Mouse (Mus musculus) megakaryocyte, adult 5-6 weeks (primary cell): ENCODE measurements at regions not wholly inside any gene's neighbourhood (a gene's known extent, or its start where the extent isn't known, plus 50 kb on each side); places are given as distances from the start of the nearest gene placed in this dataset.

Experiments
- ATAC-seq: 2 replicates; pipeline ENCODE4 v1.8.0; 2016; ENCODE audit warnings: mild to moderate bottlenecking, inconsistent platforms; ENCODE audit not compliant: poor library complexity, severe bottlenecking

GRCm38 (mm10) chr6:143615361-143615760 is 448.3 kb downstream of the Etnk1 start:
- no peak for ATAC-seq

GRCm38 (mm10) chr6:143616386-143616785 is 449.4 kb downstream of the Etnk1 start:
- ATAC-seq, result no peak

GRCm38 (mm10) chr6:143618558-143618957 is 451.5 kb downstream of the Etnk1 start:
- ATAC-seq, result peak; percentile 79

- peak; percentile 65 for ATAC-seq
Measured at GRCm38 (mm10) chr6:143620583-143620982, 453.6 kb downstream of the Etnk1 start.

GRCm38 (mm10) chr6:143622161-143622560 is 455.1 kb downstream of the Etnk1 start:
- ATAC-seq, result no peak

DNA sequence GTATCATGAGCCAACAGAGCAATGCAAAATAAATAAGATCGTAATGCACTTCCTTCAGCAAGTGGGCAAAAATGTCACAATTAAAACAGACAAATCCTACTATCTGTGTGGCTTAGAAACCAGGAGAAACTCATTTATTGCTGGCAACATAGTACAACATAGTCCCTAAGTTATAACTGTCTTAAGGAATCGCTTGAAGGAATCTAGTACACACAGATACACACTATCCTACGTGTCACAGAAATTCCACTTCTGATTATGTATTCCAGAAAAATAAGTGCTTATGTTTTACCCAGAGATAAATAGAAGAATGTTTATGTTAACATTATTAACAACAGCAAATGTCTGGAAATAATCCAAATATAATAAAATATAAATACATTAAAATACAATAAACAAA is 457.9 kb downstream of the Etnk1 start:
- ATAC-seq, result no peak

DNA sequence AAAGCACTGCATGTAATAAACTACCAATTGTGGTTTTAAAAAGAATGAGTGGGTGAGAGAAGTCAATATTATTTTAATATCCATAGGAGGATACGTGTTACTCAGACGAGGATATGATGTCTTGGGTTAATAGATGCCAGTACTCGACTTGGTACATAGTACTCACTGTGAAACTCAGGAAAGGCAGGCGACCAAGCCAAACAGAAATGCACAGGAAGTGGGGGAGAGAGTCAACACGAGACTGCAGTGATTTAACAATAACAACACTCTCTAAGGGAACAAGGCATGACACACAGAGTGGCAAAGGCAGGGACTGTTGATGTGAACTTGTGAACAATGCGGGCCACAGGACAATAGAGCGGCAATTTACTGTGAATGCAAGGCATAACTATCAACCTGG is 464.6 kb downstream of the Etnk1 start:
- no peak for ATAC-seq

DNA sequence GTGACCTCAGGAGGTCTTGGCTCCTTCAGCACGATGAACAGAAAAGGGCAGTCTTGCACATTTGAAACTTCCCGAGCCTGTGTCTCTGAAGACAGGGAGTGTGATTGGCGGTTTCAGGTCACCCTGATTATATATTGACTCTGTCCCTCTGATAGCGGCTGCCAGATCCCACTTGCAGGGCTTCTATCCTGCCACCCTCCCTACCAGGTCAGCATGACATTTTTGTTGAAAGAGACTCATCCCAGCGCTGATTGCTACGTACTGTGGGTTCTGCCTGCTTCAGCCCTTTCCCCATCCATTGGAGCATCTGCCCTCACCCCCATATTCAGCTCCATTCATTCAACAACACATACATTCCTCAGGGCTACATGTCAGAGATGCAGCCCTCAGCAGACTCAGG is 466.7 kb downstream of the Etnk1 start:
- ATAC-seq, result no peak; the same call in 1 of the 2 replicates

DNA sequence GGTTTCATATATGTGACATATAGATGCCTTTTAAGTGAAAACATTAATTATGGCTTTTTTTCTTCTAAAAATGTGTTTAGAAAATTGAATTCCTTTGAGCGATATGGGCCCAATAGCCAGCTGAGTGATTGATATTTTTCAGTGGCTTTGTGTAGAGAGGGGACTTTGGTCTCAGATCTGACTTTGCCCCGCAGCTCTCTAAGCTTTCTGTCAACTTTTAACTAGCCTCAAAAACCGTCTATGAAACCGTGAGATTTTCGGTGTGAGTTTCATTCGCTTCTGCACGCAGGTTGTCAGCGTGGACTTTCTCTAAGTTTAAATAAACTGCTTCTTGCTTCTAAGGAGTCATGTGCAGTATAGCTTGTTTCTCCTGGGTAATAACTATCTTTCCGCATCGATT is 467.3 kb downstream of the Etnk1 start:
- no peak for ATAC-seq

DNA sequence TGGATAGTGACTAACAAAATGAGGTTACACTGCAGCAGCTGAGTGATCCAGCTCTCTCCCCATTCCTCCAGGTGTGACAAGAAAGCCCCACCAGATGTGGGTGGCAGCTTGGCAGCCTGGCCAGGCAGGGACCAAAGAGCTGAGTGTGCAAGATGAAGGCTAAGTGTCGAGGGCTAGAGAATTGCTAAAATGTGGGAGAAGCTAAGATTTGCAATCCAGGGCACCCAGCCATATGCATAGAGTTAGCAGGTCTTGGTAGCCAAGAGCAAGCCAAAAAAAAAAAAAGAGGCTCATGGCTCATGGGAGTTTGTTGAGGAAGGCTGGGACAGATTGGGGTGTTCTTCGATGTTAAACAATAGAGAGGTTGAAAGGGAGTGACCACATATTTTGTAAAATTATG is 468.0 kb downstream of the Etnk1 start:
- no peak for ATAC-seq

- no peak for ATAC-seq
Measured at GRCm38 (mm10) chr6:143640652-143641051, 473.6 kb downstream of the Etnk1 start.

DNA sequence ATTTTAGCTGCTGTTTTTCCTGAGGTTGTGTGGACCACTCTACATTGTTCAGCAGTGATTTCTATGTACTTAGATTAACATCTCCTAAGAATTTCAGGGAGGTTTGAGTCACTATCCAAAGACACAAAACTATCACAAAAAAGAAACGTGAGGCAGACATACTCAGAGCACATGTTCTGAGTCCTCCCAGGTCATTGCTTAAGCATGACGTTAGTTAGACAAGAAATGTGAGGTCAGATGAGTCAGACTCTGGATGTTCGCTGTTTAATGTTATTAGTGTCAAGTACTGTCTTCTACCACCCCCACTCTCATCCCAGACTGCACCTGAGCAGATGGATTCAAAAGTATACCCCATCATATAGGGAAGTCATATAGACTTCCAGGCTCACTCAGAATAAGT is 475.0 kb downstream of the Etnk1 start:
- no peak for ATAC-seq

- ATAC-seq, result no peak
Measured at GRCm38 (mm10) chr6:143645989-143646388, 479.0 kb downstream of the Etnk1 start.

DNA sequence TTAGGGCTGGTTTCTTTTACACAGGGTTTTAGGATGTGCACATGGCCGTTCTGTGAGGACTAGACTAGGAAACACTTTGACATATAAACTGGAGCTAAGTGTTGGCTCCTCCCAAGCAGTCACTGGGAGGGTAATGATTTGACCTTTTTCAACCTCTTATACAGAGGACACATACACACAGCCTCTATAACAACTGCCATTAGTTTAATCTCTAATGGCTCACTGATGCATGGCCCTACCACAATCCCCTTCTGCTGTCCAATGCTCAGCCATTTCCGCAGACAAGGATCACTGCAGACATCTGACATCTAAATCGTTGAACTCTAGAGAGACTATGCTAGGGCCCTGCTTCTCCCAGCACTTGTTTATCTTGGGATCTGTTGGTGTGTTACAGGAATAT is 481.5 kb downstream of the Etnk1 start:
- no peak for ATAC-seq

- no peak for ATAC-seq
Measured at GRCm38 (mm10) chr6:143656576-143656975, 489.6 kb downstream of the Etnk1 start.

DNA sequence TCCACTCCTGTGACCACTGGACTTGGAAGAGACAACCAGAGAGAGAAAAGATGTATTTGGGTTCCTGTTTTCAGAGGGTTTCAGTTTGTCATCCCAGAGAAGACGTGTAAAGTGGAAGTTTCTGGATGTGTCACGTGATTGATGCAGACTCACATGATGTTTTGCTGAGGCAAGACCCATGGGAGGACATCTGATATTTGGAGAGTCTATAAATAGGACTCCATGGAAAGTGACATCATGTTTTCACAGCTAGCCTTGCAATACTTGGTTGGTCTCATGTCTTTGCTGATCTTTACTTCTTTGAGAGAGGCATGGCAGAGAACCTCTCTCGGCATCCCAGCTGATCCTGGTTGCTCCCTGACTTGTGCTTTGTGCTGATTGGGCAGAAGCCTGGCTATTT is 493.8 kb downstream of the Etnk1 start:
- peak; percentile 26; the same call in 1 of the 2 replicates for ATAC-seq

GRCm38 (mm10) chr6:143663306-143663705 is 496.3 kb downstream of the Etnk1 start:
- no peak for ATAC-seq

- ATAC-seq, result no peak
Measured at GRCm38 (mm10) chr6:143665374-143665773, 498.4 kb downstream of the Etnk1 start.

DNA sequence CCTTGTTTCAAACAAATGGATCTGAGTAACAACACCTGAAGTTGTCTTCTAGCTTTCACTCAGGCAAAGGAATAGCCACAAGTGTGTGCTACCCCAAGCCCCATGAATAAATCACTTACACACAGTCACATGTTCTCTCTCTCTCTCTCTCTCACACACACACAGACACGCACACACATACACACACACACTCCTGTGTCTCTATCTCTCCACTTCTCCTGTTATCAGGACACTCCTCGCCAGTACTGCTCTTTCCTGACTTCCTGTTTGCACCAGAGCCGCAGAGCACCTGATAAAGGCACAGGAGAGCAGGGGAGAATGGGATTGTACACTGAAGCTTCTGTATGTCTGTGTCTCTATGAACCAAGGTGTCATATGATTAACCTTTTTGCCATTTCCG is 501.5 kb downstream of the Etnk1 start:
- peak; percentile 14; the same call in 1 of the 2 replicates for ATAC-seq

GRCm38 (mm10) chr6:143669446-143670130 is 502.6 kb downstream of the Etnk1 start:
- peak; percentile 73 for ATAC-seq

DNA sequence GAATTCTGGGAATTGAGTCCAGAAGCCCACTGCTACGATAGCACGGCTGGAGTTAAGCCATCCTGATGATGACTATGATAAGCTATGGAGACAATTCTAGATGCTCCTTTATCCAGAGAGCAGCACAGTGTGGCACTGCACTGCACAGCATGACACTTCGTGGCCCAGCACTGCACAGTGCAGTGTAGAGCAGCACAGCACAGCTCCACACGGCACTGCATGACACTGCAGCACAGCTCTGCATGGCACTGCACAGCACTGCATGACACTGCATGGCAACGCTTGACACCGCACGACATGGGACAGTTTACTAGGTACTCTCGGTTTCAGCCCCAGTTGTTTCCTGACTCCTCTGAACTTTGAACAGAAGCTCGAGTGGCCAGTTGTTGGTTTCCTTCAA is 523.1 kb downstream of the Etnk1 start:
- ATAC-seq, result peak; percentile 31

- ATAC-seq, result no peak
Measured at GRCm38 (mm10) chr6:143690866-143691265, 523.8 kb downstream of the Etnk1 start.

- peak; percentile 65 for ATAC-seq
Measured at GRCm38 (mm10) chr6:143697997-143698396, 531.0 kb downstream of the Etnk1 start.
